Mouse (Mus musculus): ENCODE measurements around the gene Tex261.

GRCm38 (mm10) chr6:83815801-83816200, 40.2 kb upstream of the Tex261 start:
- TF ChIP-seq MYOD1 (IDR thresholded peaks at IDR 0.05; ENCODE audit: control insufficient read depth, insufficient read length, low read depth): no peak
- no peak for TF ChIP-seq CTCF (IDR thresholded peaks at IDR 0.05; ENCODE audit: control insufficient read depth, insufficient read depth, insufficient read length)
- TF ChIP-seq CEBPB (IDR thresholded peaks at IDR 0.05; ENCODE audit: low read depth): no peak
- no peak for TF ChIP-seq MYOG (IDR thresholded peaks at IDR 0.05; ENCODE audit: control insufficient read depth, extremely low read depth, insufficient read length)
- no peak for TF ChIP-seq MAX (IDR thresholded peaks at IDR 0.05)

Data from C2C12 (cell line).